Mouse (Mus musculus) erythroblast, adult 5-6 weeks (primary cell): ENCODE measurements around the gene Capza1. TPM values are rescaled to one million over a fixed set of nuclear protein-coding genes. Genes with fewer than 3 reads are reported as not detected.
A peak's percentile ranks its signal among the peaks of the same experiment; 100 is the strongest.

ENCODE experiments used
- ATAC-seq: replicated peaks from 2 replicates; pipeline ENCODE4 v1.8.0; 2016; ENCODE audit warnings: moderate number of reproducible peaks, mild to moderate bottlenecking, moderate TSS enrichment, inconsistent platforms; ENCODE audit not compliant: poor library complexity, low FRiP score, severe bottlenecking
- total RNA-seq, 2 experiments: library from RNA; stranded (forward) in 1 of 2; stranded (reverse) in 1 of 2; fragments of 150-400 nt in 1 of 2; fragments of 200-764, 138-1000 nt in 1 of 2; gene quantifications; 2 replicates each; pipeline versions ENCODE4 v1.2.3 to v1.2.4; 2015 to 2017; ENCODE audit warnings: low replicate concordance in 2 of 2

Gene Capza1
- total RNA-seq, 2 experiments from 2014 or later: 104 to 115 TPM

DNA sequence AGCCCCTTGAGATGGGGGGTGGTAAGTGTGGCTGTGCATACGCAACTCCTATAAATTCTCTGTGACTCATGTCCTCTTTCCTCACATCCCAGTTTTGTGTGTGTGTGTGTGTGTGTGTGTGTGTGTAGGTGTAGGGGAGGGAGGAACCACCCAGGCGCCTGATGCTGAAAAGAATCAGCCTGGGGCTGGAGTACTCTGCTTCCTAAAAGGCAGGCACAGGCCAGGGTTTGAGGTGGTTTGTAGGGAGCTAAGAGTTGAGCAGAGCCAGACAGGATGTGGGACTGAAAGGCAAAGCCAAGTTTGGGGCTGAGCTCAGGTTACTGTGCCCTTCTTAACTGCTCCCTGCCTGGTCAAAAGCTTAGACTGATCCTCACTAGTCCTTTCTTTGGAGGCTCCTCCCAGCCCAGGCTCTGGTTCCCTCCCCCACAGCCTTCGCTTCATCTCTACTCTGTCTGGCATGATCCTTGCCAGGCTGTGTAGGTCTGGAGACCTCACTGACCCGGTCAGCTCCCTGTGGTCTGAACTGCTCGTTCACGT is 73.8 kb downstream of the Capza1 start:
- no peak for ATAC-seq

DNA sequence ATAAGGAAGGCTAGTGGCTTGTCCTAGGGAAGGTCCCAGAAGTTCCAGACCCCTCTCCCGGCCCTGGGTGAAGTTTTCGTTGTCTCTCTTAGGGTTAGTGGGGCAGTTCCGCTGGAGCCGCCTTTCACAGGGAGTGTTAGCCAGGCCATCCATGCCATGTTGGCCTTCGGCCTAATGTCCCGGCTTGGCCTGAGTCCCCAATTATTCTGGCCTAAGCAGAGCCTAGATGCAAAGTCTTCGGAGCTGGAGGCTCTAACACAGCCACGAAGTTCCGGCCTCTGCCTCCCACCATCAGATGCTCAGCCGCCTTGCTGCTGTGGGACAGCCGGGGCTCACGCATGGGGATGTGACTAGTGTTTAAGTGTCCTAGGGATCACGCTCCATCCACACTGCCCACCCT is 74.5 kb downstream of the Capza1 start:
- no peak for ATAC-seq

DNA sequence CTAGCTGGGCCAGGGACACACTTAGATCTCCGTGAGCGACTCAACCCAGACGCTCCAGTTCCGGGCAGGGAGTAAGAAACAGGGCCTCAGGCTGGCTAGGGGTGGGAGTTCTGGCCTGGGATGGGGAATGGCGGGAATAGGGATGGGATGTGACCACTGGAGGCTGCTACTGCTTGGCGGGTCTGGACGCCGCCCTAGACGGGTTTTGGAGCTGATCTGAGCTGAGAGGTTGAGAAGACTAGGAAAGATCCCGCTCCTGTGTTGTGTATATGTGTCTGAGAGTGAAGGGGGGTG is 75.0 kb downstream of the Capza1 start:
- ATAC-seq: no peak

DNA sequence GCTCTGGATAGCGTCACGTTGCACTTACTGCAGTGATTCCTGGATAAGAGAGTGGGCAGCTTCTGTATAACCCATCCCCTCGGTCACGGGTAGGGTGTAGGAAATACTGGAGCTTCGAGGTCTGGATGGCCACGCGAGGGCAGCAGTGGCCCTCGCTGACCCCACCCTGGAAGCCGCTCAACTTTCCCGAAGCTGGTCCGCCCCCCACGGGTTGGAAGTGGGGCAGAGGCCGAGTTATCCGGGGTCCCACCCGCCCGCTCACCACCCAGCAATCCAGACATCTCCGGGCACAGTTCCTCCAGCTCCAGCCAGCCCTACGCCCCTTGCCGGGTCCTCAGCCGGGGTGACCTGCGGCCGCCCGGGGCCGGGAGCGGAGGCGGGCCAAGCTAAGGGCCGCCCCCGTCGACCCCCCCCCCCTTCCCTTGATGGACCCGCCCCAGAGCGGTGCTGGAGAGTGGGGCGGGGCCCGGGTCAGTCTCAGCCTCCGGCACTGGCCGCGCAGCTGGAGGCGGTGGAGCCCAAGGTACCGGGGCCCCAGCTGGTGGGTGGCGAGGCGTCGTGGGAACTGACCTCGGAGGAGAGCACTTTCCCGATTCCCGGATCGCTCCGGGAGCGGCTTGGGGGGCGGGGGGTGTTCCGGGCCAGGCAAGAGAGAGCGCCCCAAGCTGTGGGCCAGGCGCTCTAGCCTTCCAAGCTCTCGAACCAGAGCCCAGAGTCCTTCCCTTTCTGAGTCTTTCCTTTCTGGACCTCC is 75.6 kb downstream of the Capza1 start:
- ATAC-seq: no peak

DNA sequence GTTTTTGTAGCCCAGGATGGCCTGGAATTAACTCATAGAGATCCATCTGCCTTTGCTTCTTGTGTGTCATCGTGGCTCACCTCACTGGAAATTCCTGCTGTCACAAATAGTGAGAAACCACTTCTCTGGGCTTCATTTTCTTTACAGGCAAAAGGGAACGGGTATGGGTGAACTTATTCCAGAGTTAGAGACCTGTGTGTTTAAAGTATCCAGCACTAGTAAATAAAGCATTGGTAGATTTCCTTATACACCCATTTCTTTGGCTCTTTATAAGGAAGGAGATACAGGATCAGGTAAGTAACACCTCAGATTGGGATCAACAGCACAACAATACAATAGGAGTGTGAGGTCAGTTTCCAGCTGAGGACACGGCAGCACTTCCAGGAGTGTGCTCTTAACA is 76.2 kb downstream of the Capza1 start, which contains the start of gene Rhoc:
TSS of gene Rhoc (plus strand) at position 301 of the 400 bp plus-strand sequence.
- no peak for ATAC-seq

DNA sequence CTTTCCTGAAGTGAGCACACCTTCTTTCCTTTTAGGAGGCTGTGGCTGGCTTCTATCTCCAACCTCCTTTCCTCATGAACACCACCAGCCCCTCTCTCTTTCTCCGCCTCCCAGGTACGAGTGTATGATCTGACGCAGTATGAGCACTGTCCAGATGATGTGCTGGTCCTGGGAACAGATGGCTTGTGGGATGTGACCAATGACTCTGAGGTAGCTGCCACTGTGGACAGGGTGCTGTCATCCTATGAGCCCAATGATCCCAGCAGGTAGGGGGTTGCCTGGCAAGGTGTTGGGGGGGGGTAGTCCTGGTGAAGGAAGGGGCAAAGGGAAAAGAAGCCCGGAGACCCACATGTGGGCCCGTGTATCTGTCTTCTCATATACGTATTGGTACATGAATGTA is 79.0 kb downstream of the Capza1 start:
- ATAC-seq: no peak

DNA sequence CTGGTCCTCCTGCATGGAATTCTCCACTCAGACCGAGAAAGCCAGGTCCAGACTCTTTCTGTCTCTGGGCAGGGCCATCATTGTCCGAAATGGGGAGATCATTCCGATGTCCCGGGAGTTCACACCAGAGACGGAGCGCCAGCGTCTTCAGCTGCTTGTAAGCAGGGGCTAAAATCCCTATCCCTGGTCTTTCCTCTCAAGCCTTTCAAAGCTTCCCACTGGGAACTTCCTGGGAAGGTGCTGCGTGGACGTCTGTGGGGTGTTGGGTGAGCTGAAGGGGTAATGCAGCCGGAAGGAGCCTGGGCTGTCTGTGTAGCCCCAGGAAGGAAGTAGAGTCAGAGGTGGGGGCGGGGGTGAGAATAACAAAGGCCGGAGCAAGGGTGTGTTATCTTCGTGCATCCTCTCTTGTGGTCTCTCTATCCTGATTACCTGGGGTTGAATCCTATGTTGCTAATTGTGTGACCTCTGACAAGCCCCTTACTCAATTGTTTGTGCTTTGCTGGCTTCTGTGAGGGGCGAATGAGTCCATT is 80.3 kb downstream of the Capza1 start:
- ATAC-seq: no peak

DNA sequence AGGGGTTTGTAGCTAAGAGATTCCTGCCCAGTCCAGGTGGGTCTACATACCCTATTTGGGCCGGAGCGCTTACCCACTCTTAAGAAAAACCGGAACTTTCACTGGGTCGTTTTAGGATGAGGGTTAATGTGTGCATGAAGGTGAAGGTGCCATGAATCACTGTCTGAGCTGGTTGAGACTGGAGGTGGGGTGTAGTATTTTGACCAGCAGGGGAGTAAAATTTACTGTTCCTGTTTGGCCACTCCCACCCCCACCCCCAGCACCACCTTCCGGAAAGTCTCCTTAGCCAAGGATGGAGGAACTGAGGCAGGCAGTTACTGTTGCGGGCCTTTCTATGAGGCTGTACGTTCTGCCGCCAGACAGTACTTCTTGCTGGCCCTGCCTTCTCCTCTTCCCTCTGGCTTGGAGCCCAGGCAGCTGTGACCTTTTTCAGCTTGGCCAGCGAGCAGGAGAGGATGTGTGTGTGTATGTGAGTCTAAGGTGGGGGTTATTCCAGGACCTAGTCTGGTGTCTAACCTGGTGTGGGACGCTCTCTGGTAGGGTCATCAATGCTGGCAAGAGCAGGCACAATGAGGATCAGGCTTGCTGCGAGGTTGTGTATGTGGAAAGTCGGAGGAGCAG is 82.1 kb downstream of the Capza1 start:
- ATAC-seq: no peak

DNA sequence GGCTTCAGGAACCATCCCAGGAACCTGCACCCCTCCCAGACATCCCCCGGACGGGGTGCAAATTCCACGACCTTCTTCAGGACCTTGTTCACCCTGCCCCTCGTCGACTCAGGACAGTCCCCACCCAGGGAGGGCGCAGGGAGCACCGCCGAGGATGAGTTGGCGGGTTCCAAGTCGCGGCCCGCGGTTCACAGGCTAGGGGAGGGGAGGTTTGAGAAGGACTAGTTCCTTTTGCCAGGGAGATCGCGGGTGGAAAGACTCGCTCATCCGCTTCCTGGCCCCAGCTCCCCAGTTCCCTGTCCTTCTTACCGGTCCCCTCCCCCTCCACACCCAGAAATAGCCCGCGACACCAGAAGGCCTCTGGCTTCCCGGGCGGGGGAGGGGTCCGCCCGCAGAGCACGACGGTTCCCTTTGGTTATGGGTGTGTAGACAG is 82.8 kb downstream of the Capza1 start, which contains the start of gene Fam19a3:
TSS of gene Fam19a3 (minus strand) at position 370 of the 433 bp plus-strand sequence.
- no peak for ATAC-seq

DNA sequence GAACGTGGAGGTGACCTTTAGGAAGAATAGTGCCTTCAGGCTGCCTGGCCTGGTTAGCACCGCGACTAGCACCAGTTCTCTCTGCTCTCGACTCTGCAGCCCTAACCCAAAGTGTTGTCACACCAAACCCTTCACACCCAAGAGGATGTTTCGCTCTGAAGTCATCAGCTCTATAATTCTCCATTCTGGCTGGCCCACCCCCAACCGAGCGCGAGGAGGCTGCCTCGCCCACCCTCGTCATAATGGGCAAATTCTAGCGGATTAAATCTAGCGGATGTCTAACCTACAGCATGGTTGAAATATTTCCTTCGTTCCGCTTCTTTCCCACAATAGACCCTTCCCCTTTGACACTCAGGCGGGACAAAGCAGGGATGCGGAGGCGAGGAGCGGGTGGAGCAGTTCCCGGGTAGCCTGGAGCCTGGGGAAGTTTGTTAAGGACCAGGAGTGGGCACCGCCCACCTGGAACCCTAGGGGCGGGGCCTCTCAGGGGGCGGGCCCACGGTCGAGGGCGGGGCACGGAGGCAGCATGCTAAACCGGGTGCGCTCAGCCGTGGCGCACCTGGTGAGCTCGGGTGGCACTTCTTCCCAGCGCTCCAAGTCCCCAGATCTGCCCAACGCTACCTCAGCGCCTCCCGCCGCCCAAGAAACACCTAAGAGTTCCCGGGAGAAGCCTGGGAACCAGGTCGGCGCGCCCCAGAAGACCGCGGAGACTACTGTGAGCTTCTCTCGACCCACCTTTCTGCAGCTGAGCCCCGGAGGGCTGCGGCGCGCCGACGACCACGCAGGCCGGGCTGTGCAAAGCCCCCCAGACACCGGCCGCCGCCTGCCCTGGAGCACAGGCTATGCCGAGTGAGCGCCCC is 83.5 kb downstream of the Capza1 start, which contains the start of gene Ppm1j:
TSS of gene Ppm1j (plus strand) at position 496 of the 860 bp plus-strand sequence.
- ATAC-seq: no peak

DNA sequence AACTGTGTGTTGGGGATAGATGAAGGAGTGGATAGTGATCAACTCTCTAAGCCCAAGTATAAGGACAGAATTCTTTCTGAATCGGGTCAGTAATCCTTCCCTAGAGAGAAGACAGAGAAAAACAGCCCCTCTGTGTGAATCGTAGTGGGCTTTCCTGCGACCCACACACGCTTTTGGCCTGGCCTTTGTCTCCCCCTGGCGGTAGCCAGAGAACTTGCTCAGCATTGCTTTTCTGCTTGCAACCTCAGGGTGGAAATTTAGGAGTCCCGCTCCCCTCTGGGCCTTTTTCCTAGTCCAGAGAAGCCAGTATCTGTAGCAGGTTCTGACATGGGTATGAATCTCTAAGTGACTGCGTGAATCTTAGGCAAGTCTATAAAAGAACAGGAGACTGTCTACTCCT is 84.4 kb downstream of the Capza1 start:
- ATAC-seq: peak; percentile 59; the same call in 1 of the 2 replicates

DNA sequence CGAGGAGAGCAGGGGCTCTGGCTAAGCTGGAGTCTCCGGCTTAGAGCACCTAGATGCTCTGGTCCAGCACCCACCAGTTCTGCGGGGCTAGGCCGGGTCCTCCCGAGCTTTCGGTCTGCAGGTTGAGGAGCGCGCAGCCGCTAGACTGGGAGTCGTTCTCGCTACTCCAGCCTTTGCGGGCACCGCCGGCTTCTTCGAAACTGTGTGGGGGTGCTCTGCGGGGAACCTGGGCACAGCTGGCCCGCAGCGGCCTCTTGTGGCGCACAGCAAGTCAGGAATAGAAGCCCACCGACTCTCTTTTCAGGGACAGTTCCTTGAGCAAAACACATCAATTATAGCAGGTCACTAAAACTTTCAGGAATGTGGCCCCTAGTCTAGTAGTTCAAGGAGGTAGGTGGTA is 87.0 kb downstream of the Capza1 start:
- ATAC-seq: no peak

DNA sequence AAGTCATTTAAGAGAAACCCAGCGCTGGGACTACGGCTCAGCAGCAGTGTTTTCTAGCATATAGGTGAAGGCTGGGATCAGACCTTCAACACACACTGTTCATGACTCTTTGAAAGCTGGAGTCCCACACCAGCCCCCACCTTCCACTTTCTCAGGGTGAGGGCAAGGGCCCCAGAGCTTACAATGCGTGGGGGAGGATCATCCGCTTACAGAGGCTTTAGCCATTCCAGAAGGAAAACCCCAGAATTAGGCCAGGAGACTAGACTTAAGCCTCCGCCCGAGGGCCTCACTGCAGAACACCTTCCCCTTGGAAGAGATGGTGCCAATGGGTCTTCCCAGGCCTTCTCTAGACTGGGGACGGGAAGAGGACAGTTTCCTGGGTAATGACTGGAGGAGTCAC is 91.0 kb downstream of the Capza1 start:
- ATAC-seq: no peak

Other genes with a start within 250 kb of the Capza1 start
- 342 and 346 TPM in 2 replicates for gene Slc16a1, start 225.8 kb downstream of the Capza1 start, total RNA-seq (2015; ENCODE audit: low replicate concordance)
- gene Slc16a1, start 225.8 kb downstream of the Capza1 start, total RNA-seq (2017; ENCODE audit: low replicate concordance): 603 and 703 TPM in 2 replicates
- not detected in 2 replicates for gene Ppm1j, start 83.4 kb downstream of the Capza1 start, total RNA-seq (2015; ENCODE audit: low replicate concordance)
- gene Ppm1j, start 83.4 kb downstream of the Capza1 start, total RNA-seq (2017; ENCODE audit: low replicate concordance): not detected in 2 replicates
- not detected in 2 replicates for gene Fam19a3, start 82.7 kb downstream of the Capza1 start, total RNA-seq (2015; ENCODE audit: low replicate concordance)
- gene Fam19a3, start 82.7 kb downstream of the Capza1 start, total RNA-seq (2017; ENCODE audit: low replicate concordance): not detected in 2 replicates
- gene Rhoc, start 76.1 kb downstream of the Capza1 start, total RNA-seq (2015; ENCODE audit: low replicate concordance): not detected in 2 replicates
- gene Rhoc, start 76.1 kb downstream of the Capza1 start, total RNA-seq (2017; ENCODE audit: low replicate concordance): 1.3 and 2.4 TPM in 2 replicates
- 1.7 and 5.4 TPM in 2 replicates for gene Mov10, start 45.9 kb downstream of the Capza1 start, total RNA-seq (2015; ENCODE audit: low replicate concordance)
- gene Mov10, start 45.9 kb downstream of the Capza1 start, total RNA-seq (2017; ENCODE audit: low replicate concordance): 2.4 TPM in 1 of 2 replicates, not detected in the other
- gene St7l, start 500 bp downstream of the Capza1 start, total RNA-seq (2015; ENCODE audit: low replicate concordance): 6.1 and 21.1 TPM in 2 replicates
- 7.2 and 16.6 TPM in 2 replicates for gene St7l, start 500 bp downstream of the Capza1 start, total RNA-seq (2017; ENCODE audit: low replicate concordance)
- gene Wnt2b, start 97.4 kb upstream of the Capza1 start, total RNA-seq (2015; ENCODE audit: low replicate concordance): not detected in 2 replicates
- gene Wnt2b, start 97.4 kb upstream of the Capza1 start, total RNA-seq (2017; ENCODE audit: low replicate concordance): not detected in 2 replicates
- not detected in 2 replicates for gene Cttnbp2nl, start 188.6 kb upstream of the Capza1 start, total RNA-seq (2015; ENCODE audit: low replicate concordance)
- under 0.01 and 0.42 TPM in 2 replicates for gene Cttnbp2nl, start 188.6 kb upstream of the Capza1 start, total RNA-seq (2017; ENCODE audit: low replicate concordance)
- gene 4930564D02Rik, start 202.3 kb upstream of the Capza1 start, total RNA-seq (2015; ENCODE audit: low replicate concordance): not detected in 2 replicates
- gene 4930564D02Rik, start 202.3 kb upstream of the Capza1 start, total RNA-seq (2017; ENCODE audit: low replicate concordance): not detected in 2 replicates